ENCODE assay signal across 9 mouse cellular contexts in the genomic region with DNA sequence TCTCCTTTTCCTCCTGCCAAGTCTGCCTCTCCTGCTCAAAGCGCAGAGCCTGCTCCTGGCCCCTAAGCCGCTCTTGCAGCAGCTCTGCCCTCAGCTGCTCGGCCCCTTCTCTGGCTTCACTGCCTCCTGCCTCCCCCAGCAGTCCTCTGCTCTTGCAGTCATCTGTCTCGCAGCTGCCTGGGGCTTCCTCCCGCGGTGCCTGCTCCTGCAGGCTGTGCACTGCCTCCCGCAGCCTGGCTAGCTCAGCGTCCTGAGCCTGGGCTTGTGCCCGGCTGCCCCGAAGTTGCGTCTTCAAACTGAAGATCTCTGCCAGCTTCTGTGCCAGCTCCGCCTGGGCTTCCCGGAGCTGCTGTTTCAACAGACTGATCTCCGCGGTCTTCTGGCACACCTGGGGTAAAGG. TPM values are rescaled to one million over a fixed set of nuclear protein-coding genes. Genes with fewer than 3 reads are reported as not detected.
A peak's percentile ranks its signal among the peaks of the same experiment; 100 is the strongest.
DNase-seq lines count a peak whose midpoint lies in the region; ATAC-seq and TF ChIP-seq lines count a peak whose summit lies in the region.
"Had no signal": no experiment of that assay in that cellular context is flagged by ENCODE, and none has a peak within 500 bp of the region (broad histone marks: within the 10 kb centered on the region; RNA-seq: fewer than 3 reads in every experiment).

No protein-coding gene starts in this region.

- peak; percentile 36 for DNase-seq in gastrocnemius, postnatal 10 days
- no peak for DNase-seq in gastrocnemius, adult 18-20 months (ENCODE audit: low spot score)
- no peak for DNase-seq in lung, embryonic 14.5 days
- no peak for DNase-seq in lung, postnatal 10 days
- DNase-seq in thymus, postnatal 14 days: peak; percentile 80
- no peak for DNase-seq in adrenal gland, adult 2 months
- DNase-seq: kidney, postnatal 4 days had no signal

- peak overlapping the region; percentile 1; the same call in 1 of the 2 replicates for H3K4me2 ChIP-seq in lung, embryonic 14.5 days
- H3K4me2 ChIP-seq in midbrain, embryonic 16.5 days (ENCODE audit: low read length): no peak overlapping the region

- no peak for ATAC-seq in lung, embryonic 14.5 days (ENCODE audit: insufficient read depth)
- peak; percentile 58 for ATAC-seq in granulocyte monocyte progenitor cell, adult 5-6 weeks (replicated peaks; ENCODE audit: poor library complexity, severe bottlenecking)
- ATAC-seq in midbrain, embryonic 16.5 days: no peak

- H3K27ac ChIP-seq in lung, embryonic 14.5 days (ENCODE audit: low read depth): peak overlapping the region; percentile 18; the same call in 1 of the 2 replicates
- no peak overlapping the region for H3K27ac ChIP-seq in midbrain, embryonic 16.5 days (ENCODE audit: low read length)

- H3K9me3 ChIP-seq in lung, embryonic 14.5 days (ENCODE audit: low read depth, low read length): no peaks in the 10 kb centered on the region
- H3K9me3 ChIP-seq in midbrain, embryonic 16.5 days (replicated peaks; ENCODE audit: control insufficient read depth, low read length, poor library complexity, severe bottlenecking): no peaks in the 10 kb centered on the region

- no peaks in the 10 kb centered on the region; the same call in 1 of the 2 replicates for H3K27me3 ChIP-seq in lung, embryonic 14.5 days (ENCODE audit: insufficient read depth, low read length)
- no peaks in the 10 kb centered on the region for H3K27me3 ChIP-seq in midbrain, embryonic 16.5 days (ENCODE audit: control insufficient read depth, insufficient read depth, low read depth, low read length)

- 47% methylated on average over 15 of the region's 15 CpGs for WGBS in lung, embryonic 14.5 days
- WGBS in midbrain, embryonic 16.5 days: 56% methylated on average over 15 of the region's 15 CpGs

- no peak for TF ChIP-seq CTCF in lung, embryonic 14.5 days (IDR thresholded peaks at IDR 0.05; ENCODE audit: low read depth)

- no peak overlapping the region for H3K4me3 ChIP-seq in lung, embryonic 14.5 days (ENCODE audit: low read depth, low read length)
- H3K4me3 ChIP-seq in midbrain, embryonic 16.5 days (ENCODE audit: low read depth, low read length): no peak overlapping the region

- no peak overlapping the region; the same call in 1 of the 2 replicates for H3K9ac ChIP-seq in lung, embryonic 14.5 days
- H3K9ac ChIP-seq in midbrain, embryonic 16.5 days (ENCODE audit: low read depth, low read length): no peak overlapping the region

- H3K36me3 ChIP-seq in lung, embryonic 14.5 days (ENCODE audit: insufficient read depth): peaks cover 33% of the 10 kb centered on the region
- peaks cover 5% of the 10 kb centered on the region for H3K36me3 ChIP-seq in midbrain, embryonic 16.5 days (ENCODE audit: control insufficient read depth, insufficient read depth, low read length)

- peaks cover 3% of the 10 kb centered on the region; the same call in 1 of the 2 replicates for H3K4me1 ChIP-seq in lung, embryonic 14.5 days (ENCODE audit: insufficient read depth)
- peaks cover under 1% of the 10 kb centered on the region; the same call in 1 of the 2 replicates for H3K4me1 ChIP-seq in midbrain, embryonic 16.5 days (ENCODE audit: control insufficient read depth, insufficient read depth, low read length)

RNA-seq across cellular contexts. Expression of a gene that starts 6.9 kb away (rescaled TPM):
- total RNA-seq in gastrocnemius, postnatal 10 days (2021): 10 to 100 TPM; 12.2 to 15.7 TPM
- total RNA-seq in gastrocnemius, adult 18-20 months (2021): 1 to 10 TPM; 2.0 to 2.6 TPM
- 35.5 and 39.2 TPM in 2 replicates for polyA plus RNA-seq in lung, embryonic 14.5 days (2014; fragmentation: Nextera tagmentation; extraction: Ambion mirVana)
- 1.4 TPM in 1 of 2 replicates, not detected in the other for total RNA-seq in granulocyte monocyte progenitor cell, adult 5-6 weeks (2014; fragmentation: Nextera tagmentation)
- total RNA-seq in granulocyte monocyte progenitor cell, adult 5-6 weeks (2017): 1.5 and 2.6 TPM in 2 replicates
- polyA plus RNA-seq in midbrain, embryonic 16.5 days (2015; fragmentation: Nextera tagmentation; extraction: Ambion mirVana): 19.6 and 22.3 TPM in 2 replicates
- 1 to 10 TPM; 5.3 to 9.3 TPM for total RNA-seq in adrenal gland, adult 2 months (2021)
- polyA plus RNA-seq in adrenal gland, adult 2 months (2012; rRNA removed): 10.5 and 15.1 TPM in 2 replicates

RNA-seq across cellular contexts. Expression of a gene that starts 7.0 kb away (rescaled TPM):
- total RNA-seq in gastrocnemius, postnatal 10 days (2021): 1 to 10 TPM in 1 of 2 experiments, under 1 TPM in 1; 0.52 to 1.1 TPM
- under 1 TPM; 0.09 to 0.14 TPM for total RNA-seq in gastrocnemius, adult 18-20 months (2021)
- polyA plus RNA-seq in lung, embryonic 14.5 days (2014; fragmentation: Nextera tagmentation; extraction: Ambion mirVana): 3.4 TPM in 2 replicates
- 0.81 TPM in 1 of 2 replicates, not detected in the other for total RNA-seq in granulocyte monocyte progenitor cell, adult 5-6 weeks (2014; fragmentation: Nextera tagmentation)
- 0.15 TPM in 1 of 2 replicates, not detected in the other for total RNA-seq in granulocyte monocyte progenitor cell, adult 5-6 weeks (2017)
- 1.2 TPM in 2 replicates for polyA plus RNA-seq in midbrain, embryonic 16.5 days (2015; fragmentation: Nextera tagmentation; extraction: Ambion mirVana)
- total RNA-seq in adrenal gland, adult 2 months (2021): 1 to 10 TPM; 1.0 to 2.4 TPM
- polyA plus RNA-seq in adrenal gland, adult 2 months (2012; rRNA removed): 5.0 and 6.1 TPM in 2 replicates

RNA-seq across cellular contexts. Expression of a gene that starts 8.1 kb away (rescaled TPM):
- 10 to 100 TPM; 16.2 to 17.9 TPM for total RNA-seq in gastrocnemius, postnatal 10 days (2021)
- total RNA-seq in gastrocnemius, adult 18-20 months (2021): 10 to 100 TPM; 10.7 to 12.7 TPM
- polyA plus RNA-seq in lung, embryonic 14.5 days (2014; fragmentation: Nextera tagmentation; extraction: Ambion mirVana): 39.4 and 43.6 TPM in 2 replicates
- total RNA-seq in granulocyte monocyte progenitor cell, adult 5-6 weeks (2014; fragmentation: Nextera tagmentation): 17.9 and 19.2 TPM in 2 replicates
- total RNA-seq in granulocyte monocyte progenitor cell, adult 5-6 weeks (2017): 12.8 and 14.1 TPM in 2 replicates
- 80.0 and 82.7 TPM in 2 replicates for polyA plus RNA-seq in midbrain, embryonic 16.5 days (2015; fragmentation: Nextera tagmentation; extraction: Ambion mirVana)
- total RNA-seq in adrenal gland, adult 2 months (2021): 10 to 100 TPM; 44.0 to 61.9 TPM
- 201 and 250 TPM in 2 replicates for polyA plus RNA-seq in adrenal gland, adult 2 months (2012; rRNA removed)

RNA-seq across cellular contexts. Expression of a gene that starts 24.2 kb away (rescaled TPM):
- 10 to 100 TPM; 37.4 to 39.1 TPM for total RNA-seq in gastrocnemius, postnatal 10 days (2021)
- total RNA-seq in gastrocnemius, adult 18-20 months (2021): 10 to 100 TPM; 24.2 to 28.1 TPM
- 178 and 187 TPM in 2 replicates for polyA plus RNA-seq in lung, embryonic 14.5 days (2014; fragmentation: Nextera tagmentation; extraction: Ambion mirVana)
- 194 and 203 TPM in 2 replicates for total RNA-seq in granulocyte monocyte progenitor cell, adult 5-6 weeks (2014; fragmentation: Nextera tagmentation)
- 141 and 169 TPM in 2 replicates for total RNA-seq in granulocyte monocyte progenitor cell, adult 5-6 weeks (2017)
- polyA plus RNA-seq in midbrain, embryonic 16.5 days (2015; fragmentation: Nextera tagmentation; extraction: Ambion mirVana): 83.7 and 85.9 TPM in 2 replicates
- 10 to 100 TPM; 76.3 to 79.4 TPM for total RNA-seq in adrenal gland, adult 2 months (2021)
- polyA plus RNA-seq in adrenal gland, adult 2 months (2012; rRNA removed): 41.8 and 48.3 TPM in 2 replicates

RNA-seq across cellular contexts. Expression of a gene that starts 37.1 kb away (rescaled TPM):
- 100 to 1,000 TPM; 180 to 186 TPM for total RNA-seq in gastrocnemius, postnatal 10 days (2021)
- total RNA-seq in gastrocnemius, adult 18-20 months (2021): 100 to 1,000 TPM; 103 to 109 TPM
- polyA plus RNA-seq in lung, embryonic 14.5 days (2014; fragmentation: Nextera tagmentation; extraction: Ambion mirVana): 676 and 703 TPM in 2 replicates
- total RNA-seq in granulocyte monocyte progenitor cell, adult 5-6 weeks (2014; fragmentation: Nextera tagmentation): 512 and 539 TPM in 2 replicates
- 838 and 956 TPM in 2 replicates for total RNA-seq in granulocyte monocyte progenitor cell, adult 5-6 weeks (2017)
- polyA plus RNA-seq in midbrain, embryonic 16.5 days (2015; fragmentation: Nextera tagmentation; extraction: Ambion mirVana): 273 and 303 TPM in 2 replicates
- total RNA-seq in adrenal gland, adult 2 months (2021): 100 to 1,000 TPM; 266 to 294 TPM
- polyA plus RNA-seq in adrenal gland, adult 2 months (2012; rRNA removed): 234 and 286 TPM in 2 replicates

Comparison
In these comparisons a context has a peak if more than half of its experiments do, and no peak if none do; other contexts are left out.
1. DNase-seq: peak in gastrocnemius, postnatal 10 days (single experiment) and thymus, postnatal 14 days (single experiment); none in gastrocnemius, adult 18-20 months (single experiment), lung, embryonic 14.5 days (single experiment), lung, postnatal 10 days (single experiment) and adrenal gland, adult 2 months (single experiment).